Mouse (Mus musculus): ENCODE results near the gene Acsbg2.

DNA sequence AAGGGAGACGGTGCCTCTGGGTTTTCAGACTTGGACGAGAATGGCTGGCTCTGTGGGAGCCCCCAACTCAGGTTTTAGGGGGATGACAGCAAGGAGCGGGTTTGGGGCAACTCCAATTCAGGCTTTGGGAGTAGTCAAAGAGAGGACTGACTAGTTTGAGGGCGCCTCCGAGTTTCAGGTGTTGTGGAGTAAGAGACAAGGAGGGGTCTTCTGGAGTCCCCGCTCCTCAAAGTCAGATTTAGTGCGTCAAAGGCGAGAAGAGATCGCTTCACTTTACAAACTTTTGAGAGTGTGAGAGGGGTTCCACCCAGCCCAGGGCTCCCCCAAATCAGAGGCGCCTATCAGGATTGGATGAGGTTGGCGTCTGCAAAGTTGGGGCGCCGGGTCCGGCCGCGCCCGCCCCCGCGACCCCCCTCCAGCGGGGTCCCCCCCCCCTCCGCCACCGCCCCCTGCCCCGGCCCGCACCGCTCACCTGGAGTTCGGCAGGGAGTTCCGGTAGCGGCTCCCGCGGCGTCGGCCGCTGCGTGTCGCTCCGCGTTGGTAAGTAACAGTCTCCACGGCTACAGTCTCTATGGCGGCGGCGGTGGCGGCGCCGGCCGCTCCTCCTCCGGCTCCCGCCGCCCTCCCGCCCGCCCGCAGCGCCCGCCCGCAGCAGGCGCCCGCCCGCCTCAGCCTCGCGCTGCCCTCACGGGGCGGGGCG lies 43.7 kb downstream of the Acsbg2 start, which contains the start of gene Rfx2:
- TF ChIP-seq CTCF (IDR thresholded peaks at IDR 0.05; ENCODE audit: low read depth) (no peak), EP300 (IDR thresholded peaks at IDR 0.05; ENCODE audit: low read depth) (no peak)

Data from heart, postnatal 0 days (tissue).